29 mouse cellular contexts compared by ENCODE assay signal in the genomic region with DNA sequence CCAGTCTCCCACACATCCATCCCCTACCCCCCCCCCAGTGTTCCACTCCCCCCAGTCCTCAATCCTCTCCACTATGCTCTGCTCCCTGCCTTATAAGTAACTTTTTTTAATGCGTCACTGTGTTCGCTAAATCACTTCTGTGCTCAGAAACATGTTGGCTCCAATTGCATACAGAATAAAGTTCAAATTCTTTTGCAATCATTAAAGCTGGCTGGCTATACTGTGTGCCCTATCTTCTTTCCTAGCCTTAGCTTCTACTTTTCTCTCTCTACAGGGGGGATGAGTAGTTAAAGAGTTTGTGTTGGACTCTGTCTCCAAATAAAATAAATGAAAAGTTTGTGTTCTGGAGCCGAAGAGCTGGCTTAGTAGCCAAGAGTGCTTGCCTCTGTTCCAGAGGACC. TPM values are rescaled to one million over a fixed set of nuclear protein-coding genes. Genes with fewer than 3 reads are reported as not detected.
"Had no signal": no experiment of that assay in that cellular context is flagged by ENCODE, and none has a peak within 500 bp of the region (broad histone marks: within the 10 kb centered on the region; RNA-seq: fewer than 3 reads in every experiment).

No protein-coding gene starts in this region.

- H3K27me3 ChIP-seq: heart, embryonic 12.5 days; hindbrain, embryonic 12.5 days; intestine, embryonic 15.5 days; kidney, embryonic 15.5 days; limb, embryonic 12.5 days had no signal

- ATAC-seq: hindbrain, embryonic 16.5 days; inflammation-experienced regulatory T-cells, adult 6 months; intestine, embryonic 15.5 days; intestine, postnatal 0 days had no signal

- H3K4me2 ChIP-seq: heart, embryonic 12.5 days; hindbrain, embryonic 12.5 days; hindbrain, embryonic 14.5 days; intestine, embryonic 15.5 days; kidney, embryonic 15.5 days; limb, embryonic 12.5 days had no signal

- H3K9ac ChIP-seq: heart, embryonic 12.5 days; hindbrain, embryonic 12.5 days; hindbrain, embryonic 14.5 days; intestine, embryonic 15.5 days; kidney, embryonic 15.5 days; limb, embryonic 12.5 days; liver, embryonic 14.5 days had no signal

- H3K4me3 ChIP-seq: heart, embryonic 12.5 days; hindbrain, embryonic 10.5 days; hindbrain, embryonic 12.5 days; intestine, embryonic 15.5 days; kidney, embryonic 15.5 days; layer of hippocampus, adult 2 months; left cerebral cortex, adult 2 months; limb, embryonic 10.5 days; limb, embryonic 12.5 days had no signal

- DNase-seq: gastrocnemius, postnatal 14 days; gastrocnemius, postnatal 36 days; heart, adult 18-20 months; heart, postnatal 10 days; heart, postnatal 4 days; kidney, adult 2 months; kidney, adult 9 months; kidney, postnatal 10 days; kidney, postnatal 25 days; kidney, postnatal 4 days had no signal

- H3K9me3 ChIP-seq: heart, embryonic 10.5 days; hindbrain, embryonic 10.5 days; hindbrain, embryonic 12.5 days; intestine, embryonic 15.5 days; kidney, embryonic 15.5 days; limb, embryonic 10.5 days; limb, embryonic 12.5 days had no signal

- H3K27ac ChIP-seq: heart, embryonic 10.5 days; hindbrain, embryonic 10.5 days; hindbrain, embryonic 12.5 days; hindbrain, embryonic 14.5 days; intestine, embryonic 15.5 days; kidney, embryonic 15.5 days; layer of hippocampus, adult 2 months; left cerebral cortex, adult 2 months; limb, embryonic 10.5 days; limb, embryonic 12.5 days; liver, embryonic 14.5 days had no signal

RNA-seq across cellular contexts. Expression of a gene that starts 7.1 kb away (rescaled TPM):
- total RNA-seq: gastrocnemius, postnatal 14 days had no signal
- polyA plus RNA-seq: gonadal fat pad, adult 2 months; heart, embryonic 10.5 days; heart, embryonic 12.5 days; heart, embryonic 14.5 days; heart, embryonic 16.5 days; hindbrain, embryonic 14.5 days; hindbrain, embryonic 16.5 days; intestine, embryonic 15.5 days; intestine, postnatal 0 days; kidney, adult 2 months; limb, embryonic 12.5 days; liver, embryonic 16.5 days had no signal
